Mouse (Mus musculus) ES-Bruce4 (cell line): ENCODE measurements around the gene Cckbr. TPM values are rescaled to one million over a fixed set of nuclear protein-coding genes. Genes with fewer than 3 reads are reported as not detected.

Source experiments
- H3K27ac ChIP-seq: 2 replicates; pipeline ENCODE4 v1.5.1; 2012; ENCODE audit warnings: low read length, inconsistent platforms; ENCODE audit not compliant: insufficient read depth
- H3K27me3 ChIP-seq: 2 replicates; pipeline ENCODE4 v1.6.1; 2012; ENCODE audit warnings: mild to moderate bottlenecking, low read length, inconsistent platforms; ENCODE audit not compliant: control insufficient read depth, poor library complexity, insufficient read depth, severe bottlenecking
- H3K36me3 ChIP-seq: 2 replicates; pipeline ENCODE4 v1.6.1; 2012; ENCODE audit warnings: inconsistent platforms, mild to moderate bottlenecking, low read length, moderate library complexity; ENCODE audit not compliant: control insufficient read depth, poor library complexity, insufficient read depth, severe bottlenecking
- H3K4me1 ChIP-seq: one replicate; pipeline ENCODE4 v1.8.1; 2011; ENCODE audit warnings: low read length; ENCODE audit not compliant: control insufficient read depth, insufficient read depth
- H3K4me3 ChIP-seq: 2 replicates; pipeline ENCODE4 v1.5.1; 2011; ENCODE audit warnings: low read depth, mild to moderate bottlenecking, low read length
- H3K9ac ChIP-seq: 2 replicates; pipeline ENCODE4 v1.6.1; 2012; ENCODE audit warnings: low read depth, mild to moderate bottlenecking, inconsistent platforms; ENCODE audit not compliant: poor library complexity, severe bottlenecking
- H3K9me3 ChIP-seq: replicated peaks from 2 replicates; pipeline ENCODE4 v1.6.1; 2012; ENCODE audit warnings: mild to moderate bottlenecking, low read length, inconsistent platforms; ENCODE audit not compliant: control insufficient read depth, poor library complexity, insufficient read depth, severe bottlenecking
- CTCF ChIP-seq: IDR thresholded peaks from one replicate; pipeline ENCODE4 v1.8.1; 2011; ENCODE audit warnings: low read depth, low read length
- EP300 ChIP-seq: IDR thresholded peaks from 2 replicates; pipeline ENCODE4 v1.6.1; 2011; ENCODE audit warnings: low read depth, low read length; ENCODE audit not compliant: insufficient read depth
- POLR2A ChIP-seq: IDR thresholded peaks from one replicate; pipeline ENCODE4 v1.8.1; 2011; ENCODE audit warnings: low read length; ENCODE audit not compliant: insufficient read depth
- polyA plus RNA-seq: library from polyadenylated mRNA; stranded (reverse); fragments of >200 nt; gene quantifications from 2 replicates; pipeline ENCODE4 v1.2.4, GENCODE M21; 2011; ENCODE audit warnings: low read depth; ENCODE audit not compliant: missing spikeins, insufficient read depth, insufficient read length

Gene Cckbr
- polyA plus RNA-seq, 1 experiment: not detected

DNA sequence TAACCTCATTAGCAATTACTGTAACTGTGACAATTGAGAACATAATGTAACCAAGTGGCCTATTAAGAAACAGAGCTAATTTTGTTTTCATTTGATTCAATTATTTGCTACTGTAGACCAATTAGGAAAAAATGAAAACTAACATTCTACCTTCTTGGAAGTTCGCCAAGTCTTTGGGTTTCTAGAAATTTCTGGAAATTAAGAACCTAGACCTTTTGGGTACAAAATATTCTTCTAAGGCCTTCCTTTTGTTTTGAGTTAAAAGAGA, 51.8 kb downstream of the Cckbr start:
- no peak overlapping the region for H3K4me3 ChIP-seq
- no peaks in the 10 kb centered on the region for H3K9me3 ChIP-seq
- H3K4me1 ChIP-seq: no peaks in the 10 kb centered on the region
- no peaks in the 10 kb centered on the region for H3K36me3 ChIP-seq
- no peak for TF ChIP-seq CTCF
- no peak for TF ChIP-seq EP300
- TF ChIP-seq POLR2A: no peak
- H3K27ac ChIP-seq: no peak overlapping the region
- 0 out of 2 replicates have a peak, but pooled peaks cover 1% of the 10 kb centered on the region for H3K27me3 ChIP-seq
- H3K9ac ChIP-seq: no peak overlapping the region

- H3K27me3 ChIP-seq: 0 out of 2 replicates have a peak, but pooled peaks cover 1% of the 10 kb centered on the region
- TF ChIP-seq EP300 (no peak), CTCF (peak; percentile 59)
- no peak overlapping the region for H3K27ac ChIP-seq
- H3K9me3 ChIP-seq: no peaks in the 10 kb centered on the region
- H3K9ac ChIP-seq: no peak overlapping the region
- H3K4me1 ChIP-seq: no peaks in the 10 kb centered on the region
- H3K4me3 ChIP-seq: no peak overlapping the region
- no peaks in the 10 kb centered on the region for H3K36me3 ChIP-seq
Measured at GRCm38 (mm10) chr7:105477841-105478240, 52.3 kb downstream of the Cckbr start.

GRCm38 (mm10) chr7:105478344-105478743, 52.8 kb downstream of the Cckbr start:
- 0 out of 2 replicates have a peak, but pooled peaks cover 1% of the 10 kb centered on the region for H3K27me3 ChIP-seq
- TF ChIP-seq EP300: no peak
- TF ChIP-seq POLR2A: no peak
- no peak for TF ChIP-seq CTCF
- H3K9me3 ChIP-seq: no peaks in the 10 kb centered on the region
- no peak overlapping the region for H3K9ac ChIP-seq
- H3K27ac ChIP-seq: no peak overlapping the region
- H3K4me1 ChIP-seq: no peaks in the 10 kb centered on the region
- no peaks in the 10 kb centered on the region for H3K36me3 ChIP-seq
- no peak overlapping the region for H3K4me3 ChIP-seq

DNA sequence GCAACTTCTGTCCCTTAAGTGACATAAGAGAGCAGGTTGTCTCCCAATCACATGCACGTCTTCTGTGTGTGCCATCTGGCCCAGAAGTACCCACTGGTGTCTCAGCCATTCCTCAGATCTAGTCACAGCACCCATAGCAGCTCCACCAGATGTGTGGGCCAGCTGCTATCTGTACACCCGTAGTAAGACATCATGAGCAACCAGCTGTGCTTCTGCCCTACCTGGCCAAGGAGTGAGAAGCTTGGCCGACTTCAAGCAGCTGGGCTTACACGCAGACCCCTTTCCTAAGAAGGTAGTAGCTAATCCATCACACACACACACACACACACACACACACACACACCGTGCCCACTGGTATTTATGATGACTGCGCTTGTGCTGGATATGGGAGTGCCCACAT, 53.7 kb downstream of the Cckbr start:
- 0 out of 2 replicates have a peak, but pooled peaks cover 1% of the 10 kb centered on the region for H3K27me3 ChIP-seq
- H3K27ac ChIP-seq: no peak overlapping the region
- no peaks in the 10 kb centered on the region for H3K36me3 ChIP-seq
- no peak overlapping the region for H3K4me3 ChIP-seq
- no peaks in the 10 kb centered on the region for H3K9me3 ChIP-seq
- H3K9ac ChIP-seq: no peak overlapping the region
- TF ChIP-seq POLR2A: no peak
- no peak for TF ChIP-seq CTCF
- TF ChIP-seq EP300: no peak
- no peaks in the 10 kb centered on the region for H3K4me1 ChIP-seq

DNA sequence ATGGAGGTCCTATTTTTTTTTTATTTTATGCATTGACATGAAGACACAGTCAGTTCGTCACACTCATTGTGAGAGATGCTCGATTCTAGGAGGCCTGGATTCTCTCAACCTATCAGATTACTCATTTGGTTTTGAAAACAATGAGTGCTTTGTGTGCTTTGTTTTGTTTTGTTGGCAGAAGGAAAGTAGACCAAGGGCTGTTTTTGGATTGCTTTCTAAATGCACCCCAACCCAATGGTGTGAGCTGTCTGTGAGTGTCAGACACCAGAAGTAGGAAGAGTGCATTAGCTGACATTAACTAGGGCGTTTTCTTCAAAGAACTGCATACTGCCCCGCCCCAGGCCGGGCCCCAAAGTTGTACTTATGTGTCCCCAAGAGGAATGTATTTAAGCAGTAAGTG, 54.5 kb downstream of the Cckbr start:
- no peaks in the 10 kb centered on the region for H3K9me3 ChIP-seq
- H3K4me3 ChIP-seq: no peak overlapping the region
- no peak overlapping the region for H3K27ac ChIP-seq
- H3K4me1 ChIP-seq: no peaks in the 10 kb centered on the region
- H3K9ac ChIP-seq: no peak overlapping the region
- TF ChIP-seq POLR2A (no peak), CTCF (no peak), EP300 (no peak)
- 0 out of 2 replicates have a peak, but pooled peaks cover 1% of the 10 kb centered on the region for H3K27me3 ChIP-seq
- no peaks in the 10 kb centered on the region for H3K36me3 ChIP-seq

DNA sequence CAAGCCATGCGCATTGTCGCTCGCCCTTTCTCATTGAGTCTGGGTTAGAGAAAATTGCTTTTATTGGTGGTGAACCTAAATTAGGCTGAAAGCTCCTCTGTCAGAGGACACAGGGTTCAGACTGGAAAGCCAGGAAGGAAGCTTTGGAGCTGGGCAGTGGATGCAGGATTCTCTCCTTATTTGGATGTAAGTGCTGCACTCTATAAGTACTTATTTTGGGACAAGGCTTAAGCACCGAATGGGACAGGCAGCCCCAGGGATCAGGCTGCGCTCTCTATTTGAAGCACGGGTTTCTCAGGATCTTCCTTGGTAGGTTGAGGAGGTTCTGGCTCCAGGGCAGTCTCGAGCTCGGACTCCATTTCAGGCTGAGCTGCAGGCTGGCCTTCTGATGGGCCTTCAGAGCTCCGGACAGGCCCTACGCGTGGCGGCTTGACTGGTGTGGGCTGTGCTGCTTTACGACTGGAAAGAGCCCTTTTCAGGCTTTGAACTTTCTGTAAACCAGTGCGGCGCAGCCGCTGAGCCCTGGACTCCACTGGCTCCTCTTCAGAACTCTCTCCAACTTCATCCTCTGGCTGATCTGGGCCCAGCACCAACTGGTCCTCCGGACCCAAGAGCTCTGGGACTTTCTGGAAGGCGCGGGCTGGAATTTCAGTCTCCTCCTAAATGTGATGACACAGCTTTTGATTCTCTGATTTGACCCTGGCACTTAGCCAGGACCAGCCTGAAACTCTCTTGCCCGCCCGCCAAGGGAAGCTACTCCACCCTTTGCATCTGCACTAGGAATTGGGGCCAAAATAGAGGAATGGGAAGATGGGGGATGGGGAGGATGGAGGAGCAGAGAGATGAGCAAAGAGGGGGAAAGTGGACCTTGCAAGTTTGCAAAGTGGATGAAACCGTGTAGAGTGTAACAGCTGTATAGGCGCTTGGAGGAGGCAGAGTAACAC, 55.3 kb downstream of the Cckbr start:
- Histone ChIP-seq H3K4me3 (peak overlapping the region; percentile 45), H3K4me1 (no peaks in the 10 kb centered on the region), H3K27ac (no peak overlapping the region), H3K9me3 (no peaks in the 10 kb centered on the region), H3K36me3 (no peaks in the 10 kb centered on the region), H3K9ac (no peak overlapping the region), H3K27me3 (0 out of 2 replicates have a peak, but pooled peaks cover 1% of the 10 kb centered on the region)
- TF ChIP-seq EP300: no peak
- TF ChIP-seq POLR2A: no peak
- no peak for TF ChIP-seq CTCF
